Mouse (Mus musculus): ENCODE measurements around the gene Gm9887. TPM values are rescaled to one million over a fixed set of nuclear protein-coding genes. Genes with fewer than 3 reads are reported as not detected.
"Not testable (repeated sequence)": the region's sequence is repeated elsewhere in the genome, so short reads cannot be mapped to it uniquely, and the experiment has no call there.

Gene Gm9887
- polyA plus RNA-seq, 1 experiment from 2014 or later = 0.93 TPM

- H3K9me3 ChIP-seq (replicated peaks) = no peaks in the 10 kb centered on the region
- no peak overlapping the region for H3K4me3 ChIP-seq (replicated peaks)
- no peaks in the 10 kb centered on the region for H3K27me3 ChIP-seq
- WGBS (ENCODE audit: insufficient replicate concordance) = 53% methylated on average over 2 of the region's 2 CpGs
- H3K4me1 ChIP-seq (replicated peaks) = peaks cover 42% of the 10 kb centered on the region
- no peak overlapping the region for H3K9ac ChIP-seq
- peak overlapping the region; percentile 41 for H3K27ac ChIP-seq
- ATAC-seq (ENCODE audit: low read depth) (no peak), DNase-seq (no peak)
- no peaks in the 10 kb centered on the region for H3K36me3 ChIP-seq
- H3K4me2 ChIP-seq = no peak overlapping the region
These were observed 4.7 kb downstream of the Gm9887 start for GRCm38 (mm10) chr12:69367557-69367956.

- no peaks in the 10 kb centered on the region for H3K9me3 ChIP-seq (replicated peaks)
- H3K4me3 ChIP-seq (replicated peaks) = no peak overlapping the region
- no peak overlapping the region for H3K27ac ChIP-seq
- DNase-seq (no peak), ATAC-seq (ENCODE audit: low read depth) (no peak)
- no peaks in the 10 kb centered on the region for H3K27me3 ChIP-seq
- no peak overlapping the region for H3K4me2 ChIP-seq
- no peak overlapping the region for H3K9ac ChIP-seq
- peaks cover 51% of the 10 kb centered on the region for H3K4me1 ChIP-seq (replicated peaks)
- H3K36me3 ChIP-seq = no peaks in the 10 kb centered on the region
These were observed 5.8 kb downstream of the Gm9887 start for GRCm38 (mm10) chr12:69366424-69366823.

GRCm38 (mm10) chr12:69365757-69366156 lies 6.5 kb downstream of the Gm9887 start:
- Histone ChIP-seq H3K27me3 (no peaks in the 10 kb centered on the region), H3K4me1 (replicated peaks) (peaks cover 46% of the 10 kb centered on the region), H3K9ac (no peak overlapping the region), H3K4me3 (replicated peaks) (no peak overlapping the region), H3K36me3 (no peaks in the 10 kb centered on the region), H3K4me2 (no peak overlapping the region), H3K27ac (no peak overlapping the region), H3K9me3 (replicated peaks) (no peaks in the 10 kb centered on the region)
- no peak for DNase-seq
- no peak for ATAC-seq (ENCODE audit: low read depth)
- 73% methylated on average over 7 of the region's 7 CpGs for WGBS (ENCODE audit: insufficient replicate concordance)

GRCm38 (mm10) chr12:69363899-69364762 lies 8.1 kb downstream of the Gm9887 start:
- peak; percentile 57 for ATAC-seq (ENCODE audit: low read depth)
- 3% methylated on average over 32 of the region's 32 CpGs for WGBS (ENCODE audit: insufficient replicate concordance)
- H3K4me2 ChIP-seq = peak overlapping the region; percentile 78

GRCm38 (mm10) chr12:69363110-69363509 lies 9.1 kb downstream of the Gm9887 start:
- ATAC-seq (ENCODE audit: low read depth); H3K4me3 ChIP-seq (replicated peaks); DNase-seq; H3K36me3 ChIP-seq; H3K9me3 ChIP-seq (replicated peaks); H3K9ac ChIP-seq; H3K27me3 ChIP-seq: not testable (repeated sequence)
- Histone ChIP-seq H3K4me1 (replicated peaks) (peaks cover 42% of the 10 kb centered on the region), H3K27ac (peak overlapping the region; percentile 95), H3K4me2 (peak overlapping the region; percentile 82)
- 82% methylated on average over 7 of the region's 7 CpGs for WGBS (ENCODE audit: insufficient replicate concordance)

More at GRCm38 (mm10) chr12:69363899-69364762, 8.1 kb downstream of the Gm9887 start:
- peaks cover 42% of the 10 kb centered on the region for H3K4me1 ChIP-seq (replicated peaks)
- H3K9me3 ChIP-seq (replicated peaks) = no peaks in the 10 kb centered on the region
- H3K27ac ChIP-seq = peak overlapping the region; percentile 90
- H3K27me3 ChIP-seq = no peaks in the 10 kb centered on the region
- H3K36me3 ChIP-seq = no peaks in the 10 kb centered on the region
- DNase-seq = peak; percentile 80
- peak overlapping the region; percentile 59 for H3K4me3 ChIP-seq (replicated peaks)
- peak overlapping the region; percentile 70 for H3K9ac ChIP-seq

GRCm38 (mm10) chr12:69362388-69362787 lies 9.9 kb downstream of the Gm9887 start:
- Histone ChIP-seq H3K4me3 (replicated peaks) (peak overlapping the region; percentile 64), H3K36me3 (no peaks in the 10 kb centered on the region), H3K27ac (peak overlapping the region; percentile 95), H3K9me3 (replicated peaks) (no peaks in the 10 kb centered on the region), H3K9ac (peak overlapping the region; percentile 75), H3K4me1 (replicated peaks) (peaks cover 45% of the 10 kb centered on the region), H3K27me3 (no peaks in the 10 kb centered on the region), H3K4me2 (peak overlapping the region; percentile 82)
- peak; percentile 8; the same call in 1 of the 2 replicates for ATAC-seq (ENCODE audit: low read depth)
- DNase-seq = peak; percentile 61
- WGBS (ENCODE audit: insufficient replicate concordance) = 26% methylated on average over 4 of the region's 4 CpGs

- Histone ChIP-seq H3K4me3 (replicated peaks) (peak overlapping the region; percentile 64), H3K9me3 (replicated peaks) (no peaks in the 10 kb centered on the region), H3K27ac (peak overlapping the region; percentile 95), H3K4me2 (peak overlapping the region; percentile 82), H3K36me3 (no peaks in the 10 kb centered on the region), H3K4me1 (replicated peaks) (peaks cover 46% of the 10 kb centered on the region), H3K27me3 (no peaks in the 10 kb centered on the region), H3K9ac (peak overlapping the region; percentile 75)
- DNase-seq = no peak
- 2% methylated on average over 10 of the region's 10 CpGs for WGBS (ENCODE audit: insufficient replicate concordance)
- no peak for ATAC-seq (ENCODE audit: low read depth)
These were observed 10.3 kb downstream of the Gm9887 start for GRCm38 (mm10) chr12:69361919-69362318.

- H3K4me3 ChIP-seq (replicated peaks) = peak overlapping the region; percentile 64
- H3K36me3 ChIP-seq; H3K9me3 ChIP-seq (replicated peaks); H3K27me3 ChIP-seq: not testable (repeated sequence)
- H3K9ac ChIP-seq = peak overlapping the region; percentile 75
- DNase-seq (peak; percentile 99), ATAC-seq (ENCODE audit: low read depth) (peak; percentile 89)
- H3K4me2 ChIP-seq = peak overlapping the region; percentile 82
- peak overlapping the region; percentile 95 for H3K27ac ChIP-seq
- under 1% methylated on average over 40 of the region's 50 CpGs for WGBS (ENCODE audit: insufficient replicate concordance)
- peaks cover 43% of the 10 kb centered on the region for H3K4me1 ChIP-seq (replicated peaks)
These were observed 11.0 kb downstream of the Gm9887 start for GRCm38 (mm10) chr12:69360997-69361899.

GRCm38 (mm10) chr12:69360655-69360996 lies 11.6 kb downstream of the Gm9887 start:
- Histone ChIP-seq H3K9ac (no peak overlapping the region), H3K27ac (peak overlapping the region; percentile 59; the same call in 1 of the 2 replicates), H3K4me2 (no peak overlapping the region), H3K4me1 (replicated peaks) (peaks cover 41% of the 10 kb centered on the region), H3K27me3 (no peaks in the 10 kb centered on the region), H3K4me3 (replicated peaks) (no peak overlapping the region), H3K9me3 (replicated peaks) (no peaks in the 10 kb centered on the region), H3K36me3 (no peaks in the 10 kb centered on the region)
- ATAC-seq (ENCODE audit: low read depth) = no peak
- DNase-seq = peak; percentile 65
- 13% methylated on average over 5 of the region's 5 CpGs for WGBS (ENCODE audit: insufficient replicate concordance)

- Histone ChIP-seq H3K36me3 (peaks cover 29% of the 10 kb centered on the region), H3K4me3 (replicated peaks) (peak overlapping the region; percentile 93), H3K9me3 (replicated peaks) (no peaks in the 10 kb centered on the region), H3K4me2 (peak overlapping the region; percentile 81), H3K27me3 (no peaks in the 10 kb centered on the region), H3K4me1 (replicated peaks) (peaks cover 20% of the 10 kb centered on the region), H3K27ac (peak overlapping the region; percentile 92), H3K9ac (peak overlapping the region; percentile 94)
- WGBS (ENCODE audit: insufficient replicate concordance) = 6% methylated on average over 13 of the region's 13 CpGs
- no peak for ATAC-seq (ENCODE audit: low read depth)
- no peak for DNase-seq
These were observed 15.0 kb downstream of the Gm9887 start for GRCm38 (mm10) chr12:69357300-69357646.

GRCm38 (mm10) chr12:69356546-69357299 lies 15.5 kb downstream of the Gm9887 start, which contains the start of gene Nemf:
Nemf (minus strand) TSS chr12:69357165.
- DNase-seq (peak; percentile 81), ATAC-seq (ENCODE audit: low read depth) (peak; percentile 41)
- WGBS (ENCODE audit: insufficient replicate concordance) = under 1% methylated on average over 44 of the region's 50 CpGs
- peak within 1 kb of the TSS; percentile 93 for H3K4me3 ChIP-seq (replicated peaks)
- peak within 1 kb of the TSS; percentile 92 for H3K27ac ChIP-seq
- no peaks in the 10 kb centered on the region for H3K27me3 ChIP-seq
- no peaks in the 10 kb centered on the region for H3K9me3 ChIP-seq (replicated peaks)
- peak within 1 kb of the TSS; percentile 94 for H3K9ac ChIP-seq
- peaks cover 15% of the 10 kb centered on the region for H3K4me1 ChIP-seq (replicated peaks)
- peak within 1 kb of the TSS; percentile 81 for H3K4me2 ChIP-seq
- H3K36me3 ChIP-seq = peaks cover 33% of the 10 kb centered on the region

Data from liver, embryonic 13.5 days (tissue).